Mouse (Mus musculus): ENCODE results near the gene Gm38394.

Gm38394 gene

DNA sequence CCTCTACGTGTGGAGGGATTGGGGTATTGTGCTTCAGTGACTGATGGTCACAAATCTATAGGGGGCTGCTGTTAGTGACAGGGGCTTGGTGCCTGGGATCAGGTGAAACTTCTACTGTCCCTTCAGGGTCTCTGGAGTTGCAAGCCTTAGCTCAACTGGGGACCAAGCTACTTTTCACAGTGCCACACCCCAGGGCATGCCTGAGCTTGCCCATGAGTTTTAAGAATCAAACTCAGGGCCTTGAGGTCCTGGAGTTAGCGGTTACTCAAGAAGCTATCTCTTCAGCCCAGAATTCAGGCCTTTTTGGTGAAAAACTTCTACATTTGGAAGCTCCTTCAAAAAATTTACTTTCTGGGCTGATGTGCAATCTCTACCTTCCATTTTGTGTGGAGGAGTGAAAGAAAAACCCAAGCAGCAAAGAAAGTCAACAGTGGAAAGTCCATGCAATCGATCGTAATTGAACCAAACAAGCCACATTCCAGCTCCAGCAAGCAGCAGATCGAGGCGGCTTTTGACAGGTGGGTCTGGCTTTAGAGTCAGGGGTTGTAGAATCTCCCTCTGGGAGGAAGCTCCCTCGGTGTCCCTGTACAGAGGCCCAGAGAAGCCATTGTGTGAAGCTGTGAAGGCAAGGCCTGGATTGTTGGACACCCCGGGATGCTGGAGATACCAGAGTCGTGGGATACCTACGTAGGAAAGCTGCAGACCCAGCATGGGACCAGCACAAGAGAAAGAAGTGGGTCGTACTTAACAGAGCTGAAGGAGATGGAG, 3.3 kb upstream of the Gm38394 start:
- DNase-seq (ENCODE audit: low read depth), result no peak

- no peak for DNase-seq (ENCODE audit: low read depth)
These were observed 2.3 kb upstream of the Gm38394 start for GRCm38 (mm10) chr1:133663427-133663826.

- DNase-seq (ENCODE audit: low read depth), result no peak
These were observed 1.8 kb upstream of the Gm38394 start for GRCm38 (mm10) chr1:133662941-133663340.

- DNase-seq (ENCODE audit: low read depth), result peak; percentile 51
These were observed 484 bp downstream of the Gm38394 start, which contains the start of gene Zbed6 for GRCm38 (mm10) chr1:133660466-133661202. Gene Zbed6, minus strand, starts transcription at chr1:133660885.

DNA sequence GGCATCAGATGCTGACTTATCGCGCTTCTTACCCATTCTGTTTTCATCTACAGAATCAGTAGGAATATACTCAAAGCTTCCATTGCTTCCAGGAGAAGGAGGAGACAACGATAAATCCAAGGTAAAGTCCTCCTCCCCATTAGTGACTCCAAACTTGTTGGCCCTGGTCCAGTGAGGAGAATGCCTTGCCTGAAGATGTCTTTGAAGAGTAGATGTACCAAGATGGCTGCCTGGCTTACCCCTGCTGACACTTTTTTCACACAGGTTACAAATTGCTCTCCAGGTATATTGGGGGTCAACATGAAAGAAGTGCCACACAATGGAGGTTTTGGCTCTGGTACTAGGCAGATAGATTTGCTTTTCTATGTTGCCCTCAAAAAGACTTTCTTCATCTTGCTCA, 2.2 kb downstream of the Gm38394 start:
- no peak for DNase-seq (ENCODE audit: low read depth)

GRCm38 (mm10) chr1:133656811-133657210, 4.3 kb downstream of the Gm38394 start:
- DNase-seq (ENCODE audit: low read depth), result no peak

GRCm38 (mm10) chr1:133653033-133653432, 8.1 kb downstream of the Gm38394 start:
- no peak for DNase-seq (ENCODE audit: low read depth)

- DNase-seq (ENCODE audit: low read depth), result no peak
These were observed 10.6 kb downstream of the Gm38394 start for GRCm38 (mm10) chr1:133650288-133651055.

- no peak for DNase-seq (ENCODE audit: low read depth)
These were observed 15.5 kb downstream of the Gm38394 start for GRCm38 (mm10) chr1:133645652-133646051.

DNA sequence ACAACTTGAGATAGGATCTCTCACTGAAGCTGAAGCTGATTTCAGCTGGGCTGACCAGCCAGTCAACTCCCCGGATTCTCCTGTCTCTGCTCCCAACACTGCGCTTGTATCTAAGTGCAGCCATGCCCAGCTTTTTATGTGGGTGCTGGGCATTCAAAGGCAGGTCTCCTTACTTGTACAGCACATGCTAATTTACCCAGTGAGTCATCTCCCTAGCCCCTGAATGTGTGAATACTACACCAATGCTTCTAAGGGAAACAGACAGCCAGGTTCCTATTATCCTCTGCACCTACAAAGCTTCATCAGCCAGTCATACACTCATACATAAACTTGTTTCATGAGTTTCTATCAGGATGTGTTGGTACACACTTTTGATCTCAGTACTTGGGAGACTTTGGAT, 20.0 kb downstream of the Gm38394 start:
- DNase-seq (ENCODE audit: low read depth), result no peak

DNA sequence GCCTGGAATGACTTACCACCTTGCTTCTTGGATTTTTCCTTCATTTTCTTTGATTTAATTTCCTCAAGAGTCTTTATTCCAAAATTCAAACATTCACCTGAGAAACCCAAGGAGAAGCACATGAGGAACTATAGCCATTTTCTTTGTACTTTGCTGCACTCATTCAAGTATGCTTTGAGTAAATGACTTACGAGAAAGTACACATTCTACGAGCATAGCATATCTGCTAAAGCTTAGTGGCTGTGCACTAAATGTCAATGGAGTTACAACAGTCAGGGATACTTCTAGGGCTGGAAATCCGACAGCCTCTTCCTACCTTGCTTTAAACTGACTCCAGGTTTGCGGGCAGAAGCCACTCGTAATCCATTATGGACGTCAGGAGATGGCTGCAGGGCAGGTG, 22.6 kb downstream of the Gm38394 start:
- DNase-seq (ENCODE audit: low read depth), result no peak

- DNase-seq (ENCODE audit: low read depth), result peak; percentile 45
These were observed 28.9 kb downstream of the Gm38394 start for GRCm38 (mm10) chr1:133632168-133632567.

- DNase-seq (ENCODE audit: low read depth), result no peak
These were observed 36.1 kb downstream of the Gm38394 start for GRCm38 (mm10) chr1:133625052-133625451.

DNA sequence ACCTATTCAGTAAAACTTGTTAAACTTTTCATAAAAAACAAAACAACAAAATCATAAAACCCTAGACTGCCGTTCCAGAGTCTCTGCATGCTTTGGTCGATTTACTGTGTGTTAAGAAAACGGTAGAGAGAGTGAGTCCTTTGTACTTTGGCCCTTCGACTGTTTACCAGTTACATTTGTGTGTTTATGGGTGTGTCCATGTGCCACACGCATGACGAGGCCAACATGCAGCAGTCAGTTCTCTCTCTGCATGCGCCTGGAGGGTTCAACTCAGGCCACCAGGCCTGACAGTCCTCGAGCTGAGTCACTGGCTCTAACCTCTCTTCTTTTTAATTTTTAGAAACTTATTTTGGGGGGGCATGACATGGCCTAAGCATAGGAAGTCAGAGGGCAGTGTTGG, 42.8 kb downstream of the Gm38394 start:
- DNase-seq (ENCODE audit: low read depth), result no peak

DNA sequence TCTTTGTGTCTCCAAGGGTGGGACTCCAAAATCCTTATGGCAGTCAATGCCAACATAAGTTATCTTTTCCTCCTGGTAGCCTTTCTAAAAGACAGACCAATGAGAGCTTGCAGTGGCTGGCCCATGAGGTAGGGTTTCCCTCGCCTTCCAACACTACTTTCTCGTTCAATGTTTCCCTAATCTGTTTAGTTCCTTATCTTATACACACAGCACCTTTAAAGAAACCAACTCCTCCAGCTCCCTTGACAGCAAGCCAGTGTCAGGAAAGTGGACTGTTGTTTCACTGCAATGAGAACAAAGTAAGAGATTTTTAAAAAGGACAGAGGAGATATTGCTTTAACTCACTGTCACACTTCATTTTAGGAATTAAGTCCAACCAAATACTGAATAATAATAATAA, 43.2 kb downstream of the Gm38394 start:
- no peak for DNase-seq (ENCODE audit: low read depth)

- DNase-seq (ENCODE audit: low read depth), result peak; percentile 53
These were observed 47.3 kb downstream of the Gm38394 start for GRCm38 (mm10) chr1:133613817-133614216.

- DNase-seq (ENCODE audit: low read depth), result no peak
These were observed 49.7 kb downstream of the Gm38394 start for GRCm38 (mm10) chr1:133611436-133611835.

DNA sequence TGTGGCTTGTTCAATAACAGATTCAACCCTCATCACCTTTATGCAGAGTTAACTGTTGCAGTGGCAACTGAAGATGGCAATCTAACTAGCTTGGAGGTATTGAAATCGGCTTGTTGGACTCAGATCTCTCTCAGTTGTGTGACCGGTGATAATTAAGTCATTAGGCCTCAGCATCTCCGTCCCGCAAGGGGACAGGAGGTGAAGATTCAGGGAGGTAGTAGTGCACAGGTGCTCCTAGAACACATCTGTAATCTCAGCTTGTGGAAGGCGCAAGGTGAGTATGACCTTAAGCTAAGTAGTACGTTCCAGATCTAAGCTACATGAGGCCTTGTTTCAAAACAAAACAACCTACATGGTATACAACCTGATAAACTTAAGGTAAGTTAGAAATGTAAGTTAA, 50.5 kb downstream of the Gm38394 start:
- DNase-seq (ENCODE audit: low read depth), result no peak

DNA sequence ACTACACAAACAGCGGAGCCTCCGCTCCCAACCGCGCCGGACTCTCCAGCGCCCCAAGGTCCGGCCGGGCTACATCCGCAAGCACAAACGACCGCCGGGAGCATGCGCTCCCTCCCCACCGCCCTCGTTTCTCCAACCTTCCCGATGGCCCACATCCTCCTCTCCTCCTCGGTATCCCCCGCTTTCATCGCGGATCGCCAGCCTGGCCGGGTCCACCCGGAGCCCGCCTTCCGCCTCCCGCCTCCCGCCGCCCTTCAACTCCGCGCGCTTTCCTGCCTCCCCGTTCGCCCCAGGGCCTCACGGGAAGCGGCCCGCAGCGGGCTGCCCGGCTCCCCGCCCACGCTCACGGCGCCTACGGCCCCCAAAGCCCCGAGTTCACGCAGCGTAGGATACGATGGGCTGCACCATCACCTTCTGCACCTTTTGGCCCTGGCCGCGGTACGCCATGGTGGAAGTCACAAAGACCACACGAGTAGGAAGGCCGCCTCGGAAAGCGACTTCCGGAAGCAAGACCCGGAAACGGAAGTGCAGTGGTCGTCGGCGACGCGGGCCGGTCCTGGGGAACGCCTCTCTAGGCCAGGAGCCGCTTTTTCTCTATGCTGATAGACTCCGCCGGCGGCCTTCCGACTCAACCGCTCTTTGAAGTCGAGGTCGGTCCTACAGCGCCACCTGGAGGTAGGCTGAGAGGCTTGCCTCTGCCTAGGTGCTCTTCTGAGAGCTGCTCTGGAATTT, 51.2 kb downstream of the Gm38394 start, which contains the start of gene Snrpe:
Gene Snrpe (minus strand): TSS at position 521 of the 732 bp plus-strand sequence.
- peak; percentile 99 for DNase-seq (ENCODE audit: low read depth)

DNA sequence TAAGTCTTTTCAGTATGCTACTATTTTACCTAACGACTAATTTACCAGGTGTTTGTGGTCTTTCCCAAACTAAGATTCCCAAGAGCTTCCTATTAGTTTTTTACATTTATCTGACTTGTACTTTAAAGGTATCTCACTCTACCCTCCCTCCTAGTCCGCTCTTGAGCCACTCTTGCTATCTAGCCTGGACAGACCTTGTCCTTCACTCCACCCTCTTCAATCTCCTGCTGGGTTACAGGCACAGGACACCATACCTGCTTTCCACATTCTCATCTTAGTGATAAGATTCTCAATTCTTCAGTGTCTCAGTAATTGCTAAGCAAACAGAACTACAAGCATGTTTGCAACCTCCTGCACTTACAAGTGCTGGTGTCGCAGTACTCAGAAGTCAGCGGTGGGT, 57.9 kb downstream of the Gm38394 start:
- no peak for DNase-seq (ENCODE audit: low read depth)

DNA sequence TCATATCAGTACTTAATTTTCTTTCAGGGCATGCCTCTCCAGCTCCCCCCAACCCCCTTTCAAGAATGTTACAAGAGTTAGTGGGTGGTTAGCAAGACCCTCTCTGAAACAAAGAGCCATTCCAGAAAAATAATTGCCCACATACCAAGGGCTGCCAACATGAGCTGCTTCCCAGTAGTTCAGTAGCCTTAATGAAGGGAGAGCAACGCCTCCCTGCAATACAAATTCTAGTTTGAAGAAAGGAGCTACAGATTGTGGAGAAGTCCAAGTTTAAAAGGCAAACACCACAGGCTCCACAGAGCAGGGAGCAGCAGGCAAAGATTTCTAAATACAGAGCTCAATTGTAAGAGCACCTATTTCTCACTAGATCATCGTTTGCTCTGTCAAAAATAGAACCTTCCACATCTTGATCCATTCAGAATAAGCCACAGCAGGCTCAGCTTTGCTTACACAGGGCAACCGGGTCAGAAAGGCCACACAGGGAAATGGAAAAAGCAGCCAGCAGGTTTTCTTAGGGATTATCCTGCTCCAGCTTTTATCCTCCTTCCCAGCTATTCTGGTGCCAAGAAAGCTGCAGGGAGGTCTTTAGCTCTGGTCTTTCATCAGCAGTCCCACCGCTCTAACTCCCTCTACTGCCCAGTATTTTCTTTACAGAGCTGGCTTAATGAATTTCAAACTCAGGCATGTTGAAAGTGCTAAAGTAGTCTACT, 64.7 kb downstream of the Gm38394 start:
- DNase-seq (ENCODE audit: low read depth), result no peak

Measured in 416B (cell line).